Mouse (Mus musculus) liver, embryonic 14.5 days (tissue): ENCODE data around the gene Nup188. TPM values are rescaled to one million over a fixed set of nuclear protein-coding genes. Genes with fewer than 3 reads are reported as not detected.
A peak's percentile ranks its signal among the peaks of the same experiment; 100 is the strongest.

ENCODE experiments used
- ATAC-seq: fragments of 200-750 bp; cut with Nextera tagmentation; 2 replicates; pipeline ENCODE4 v1.8.0; 2017; ENCODE audit warnings: moderate number of reproducible peaks, mild to moderate bottlenecking, moderate library complexity; ENCODE audit not compliant: insufficient read depth
- DNase-seq, 3 experiments: peaks; one replicate each; pipeline ENCODE4 v3.0.0-alpha.2; 2012 to 2013; ENCODE audit warnings: low read depth in 3 of 3, low spot score in 3 of 3
- H3K27ac ChIP-seq: fragments of 300-500 bp; sonication (generic); 2 replicates; pipeline ENCODE4 v1.5.1; 2014; ENCODE audit warnings: moderate library complexity, mild to moderate bottlenecking, control low read depth, inconsistent platforms
- H3K27me3 ChIP-seq: fragments of 300-500 bp; sonication (generic); 2 replicates; pipeline ENCODE4 v1.6.1; 2014; ENCODE audit warnings: mild to moderate bottlenecking, low read length, moderate library complexity; ENCODE audit not compliant: control insufficient read depth, insufficient read depth
- H3K36me3 ChIP-seq: fragments of 300-500 bp; sonication (generic); replicated peaks from 2 replicates; pipeline ENCODE4 v1.6.1; 2014; ENCODE audit warnings: low read depth; ENCODE audit not compliant: control insufficient read depth, insufficient read depth
- H3K4me1 ChIP-seq, 2 experiments: fragments of 200-500 bp in 1 of 2; fragments of 300-500 bp in 1 of 2; sonication (generic) in 1 of 2; replicated peaks; 2 replicates each; pipeline ENCODE4 v1.6.1; 2012 to 2014; ENCODE audit warnings: antibody characterized with exemption in 1 of 2, inconsistent platforms in 1 of 2, low read length in 1 of 2; ENCODE audit not compliant: control insufficient read depth in 2 of 2, insufficient read depth in 2 of 2
- H3K4me2 ChIP-seq: fragments of 300-500 bp; sonication (generic); 2 replicates; pipeline ENCODE4 v1.6.1; 2014; ENCODE audit warnings: low read depth, mild to moderate bottlenecking, control low read depth, moderate library complexity
- H3K4me3 ChIP-seq, 2 experiments: fragments of 200-500 bp in 1 of 2; fragments of 300-500 bp in 1 of 2; sonication (generic) in 1 of 2; 2 replicates each; pipeline ENCODE4 v1.5.1; 2012 to 2014; ENCODE audit warnings: low read depth in 2 of 2, low read length in 2 of 2, mild to moderate bottlenecking in 2 of 2, control low read depth in 1 of 2, inconsistent platforms in 1 of 2, moderate library complexity in 1 of 2; ENCODE audit not compliant: insufficient read depth in 1 of 2
- H3K9ac ChIP-seq: fragments of 300-500 bp; sonication (generic); replicated peaks from 2 replicates; pipeline ENCODE4 v1.6.1; 2014; ENCODE audit warnings: mild to moderate bottlenecking, control low read depth, moderate library complexity
- H3K9me3 ChIP-seq: fragments of 300-500 bp; sonication (generic); 2 replicates; pipeline ENCODE4 v1.6.1; 2016; ENCODE audit warnings: low read length, mixed read lengths; ENCODE audit not compliant: control insufficient read depth
- CTCF ChIP-seq: IDR thresholded peaks from 2 replicates; pipeline ENCODE4 v1.5.1; 2016; ENCODE audit warnings: antibody characterized with exemption, low read depth, control low read depth
- EP300 ChIP-seq: IDR thresholded peaks from 2 replicates; pipeline ENCODE4 v1.6.1; 2016; ENCODE audit warnings: antibody characterized with exemption, low read depth
- WGBS: fragments of 180-500 bp; shearing (Covaris S2); extraction: QIAGEN DNeasy Blood & Tissue Kit; methylation state at CpG from one replicate; pipeline ENCODE4 v1.1.7; 2014; ENCODE audit not compliant: insufficient replicate concordance; 5-methylcytosine and 5-hydroxymethylcytosine counted together
- polyA plus RNA-seq, 2 experiments: library from polyadenylated mRNA; depleted of rRNA in 1 of 2; stranded (reverse) in 1 of 2; unstranded in 1 of 2; fragments of >200 nt; fragmentation: Nextera tagmentation in 1 of 2; extraction: Ambion mirVana in 1 of 2; gene quantifications; 2 replicates each; pipeline versions ENCODE4 v1.2.1 to v1.2.3; 2012 to 2014

The Nup188 gene
- polyA plus RNA-seq, 2 experiments: 16.1 to 19.1 TPM

DNA sequence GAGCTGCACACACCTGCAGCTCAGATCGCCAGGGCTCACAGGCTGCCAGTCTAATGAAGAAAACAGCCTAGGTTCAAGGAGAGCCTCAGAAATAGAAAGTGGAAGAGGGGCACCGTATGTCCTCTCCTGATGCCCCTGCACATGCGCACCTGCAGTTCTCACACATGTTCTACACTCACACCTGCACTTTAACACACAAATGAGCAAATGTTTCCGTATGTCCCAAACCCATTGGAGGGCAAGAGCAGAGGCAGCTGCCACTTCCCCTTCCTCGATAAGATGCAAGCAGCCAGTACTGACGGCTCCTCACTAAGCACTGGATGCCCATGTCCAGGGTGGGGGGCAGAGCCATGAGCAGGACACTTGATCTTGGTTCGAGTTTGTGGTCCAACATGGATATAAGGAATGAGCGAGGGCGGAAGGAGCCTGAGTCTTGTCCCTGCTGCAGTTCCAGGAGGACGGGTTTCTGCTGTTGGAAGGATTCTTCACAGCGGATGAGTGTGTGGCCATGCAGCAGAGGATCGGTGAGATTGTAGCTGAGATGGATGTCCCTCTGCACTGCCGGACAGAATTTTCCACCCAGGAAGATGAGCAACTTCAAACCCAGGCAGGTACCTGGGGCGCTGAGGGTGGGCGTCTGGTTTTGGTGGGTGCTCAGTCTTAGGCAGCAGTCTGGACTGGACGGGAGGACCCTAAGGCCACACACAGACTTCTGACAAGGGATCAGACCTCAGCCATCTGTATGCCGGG lies 16.8 kb upstream of the Nup188 start:
- TF ChIP-seq EP300 (no peak), CTCF (no peak)
- WGBS: 67% methylated on average over 17 of the region's 17 CpGs
- H3K27ac ChIP-seq: no peak overlapping the region
- H3K4me1 ChIP-seq: peaks cover 0 to 23% of the 10 kb centered on the region in 2 experiments; a peak in 3 of 4 replicates
- no peak overlapping the region for H3K4me3 ChIP-seq
- no peak overlapping the region for H3K4me2 ChIP-seq
- H3K9ac ChIP-seq: no peak overlapping the region
- H3K27me3 ChIP-seq: no peaks in the 10 kb centered on the region
- H3K36me3 ChIP-seq: no peaks in the 10 kb centered on the region; the same call in 1 of the 2 replicates
- ATAC-seq (no peak), DNase-seq (no peak)
- no peaks in the 10 kb centered on the region for H3K9me3 ChIP-seq

DNA sequence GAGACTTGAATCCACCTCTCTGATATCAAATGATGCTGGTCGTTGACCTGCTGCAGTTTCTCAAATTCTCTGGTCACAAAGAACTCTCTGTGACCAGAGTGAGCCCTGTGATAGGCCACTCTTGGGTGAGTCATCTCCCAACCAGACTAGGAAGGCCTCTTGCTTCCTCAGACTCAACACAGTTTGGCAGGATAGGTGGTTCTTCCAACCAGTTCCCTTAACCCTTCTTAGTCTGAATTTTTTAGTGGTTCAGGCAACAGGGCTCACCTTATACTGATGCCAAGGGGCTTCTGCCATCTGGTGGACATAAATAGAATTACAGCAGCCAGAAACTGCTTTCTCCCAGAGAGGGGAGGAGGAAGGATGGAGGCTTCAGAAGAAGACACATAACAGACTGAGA lies 16.1 kb upstream of the Nup188 start:
- Histone ChIP-seq H3K4me2 (no peak overlapping the region), H3K27ac (no peak overlapping the region), H3K9me3 (no peaks in the 10 kb centered on the region), H3K9ac (no peak overlapping the region), H3K36me3 (no peaks in the 10 kb centered on the region), H3K4me1 (peaks cover 0 to 20% of the 10 kb centered on the region in 2 experiments; a peak in 3 of 4 replicates), H3K4me3 (no peak overlapping the region), H3K27me3 (no peaks in the 10 kb centered on the region)
- peak in 2 of 3 experiments; percentile 29 to 53 for DNase-seq
- peak; percentile 43; the same call in 1 of the 2 replicates for ATAC-seq
- peak; percentile 90 for TF ChIP-seq CTCF
- no peak for TF ChIP-seq EP300
- WGBS: 7% methylated on average over 1 of the region's 1 CpGs

DNA sequence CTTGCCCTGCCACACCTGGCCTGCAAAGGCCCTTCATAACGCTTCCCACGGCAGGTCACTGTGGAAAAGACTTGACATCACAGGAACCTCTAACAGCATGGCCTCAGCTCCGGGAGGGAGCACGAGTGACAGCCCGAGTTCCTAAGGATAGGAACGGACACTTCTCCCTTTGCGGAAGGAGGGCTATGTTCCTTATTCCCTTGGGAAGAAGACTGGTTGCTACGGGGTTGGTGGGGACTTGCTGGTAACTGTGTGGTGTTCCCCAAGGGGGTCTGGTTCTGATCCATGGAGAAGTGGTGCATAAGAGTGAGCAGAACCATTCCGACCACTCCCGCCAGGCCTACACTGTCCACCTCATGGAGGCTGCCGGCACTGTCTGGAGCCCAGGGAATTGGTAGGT lies 5.5 kb upstream of the Nup188 start, which contains the start of gene Gm28038:
Gene Gm28038 (plus strand): TSS at position 301 of the 400 bp plus-strand sequence.
- Histone ChIP-seq H3K27ac (no peak within 1 kb of the TSS), H3K9ac (no peak within 1 kb of the TSS), H3K4me3 (no peak within 1 kb of the TSS), H3K36me3 (no peaks in the 10 kb centered on the region), H3K4me2 (no peak within 1 kb of the TSS), H3K4me1 (peaks cover 0 to 6% of the 10 kb centered on the region in 2 experiments; a peak in 2 of 4 replicates), H3K9me3 (no peaks in the 10 kb centered on the region), H3K27me3 (no peaks in the 10 kb centered on the region)
- 79% methylated on average over 11 of the region's 11 CpGs for WGBS
- ATAC-seq: no peak
- TF ChIP-seq EP300 (no peak), CTCF (no peak)
- DNase-seq: no peak

DNA sequence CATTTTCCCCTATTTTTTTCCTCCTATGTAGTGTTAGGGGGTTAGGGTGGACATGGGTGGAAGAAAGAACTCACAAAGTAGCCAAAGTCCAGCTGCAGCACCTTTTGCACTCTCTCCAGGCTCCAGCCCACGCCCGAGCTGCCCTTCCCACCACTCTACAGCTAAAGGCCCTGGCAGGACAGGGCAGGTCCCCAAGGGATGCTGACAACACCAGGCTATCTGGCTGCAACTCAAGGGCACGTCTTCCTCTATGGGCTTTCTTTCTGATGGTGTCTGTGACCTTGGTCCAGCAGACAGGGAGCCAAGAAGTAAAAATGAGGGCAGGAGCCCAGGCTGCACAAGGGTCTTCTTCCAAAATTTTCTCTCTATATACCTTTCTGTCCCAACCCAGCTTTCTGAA lies 4.5 kb upstream of the Nup188 start:
- ATAC-seq: no peak
- Histone ChIP-seq H3K4me2 (no peak overlapping the region), H3K9me3 (no peaks in the 10 kb centered on the region), H3K4me1 (peaks cover 0 to 6% of the 10 kb centered on the region in 2 experiments; a peak in 2 of 4 replicates), H3K9ac (no peak overlapping the region), H3K27ac (no peak overlapping the region), H3K36me3 (no peaks in the 10 kb centered on the region), H3K4me3 (no peak overlapping the region), H3K27me3 (no peaks in the 10 kb centered on the region)
- WGBS: 62% methylated on average over 3 of the region's 3 CpGs
- no peak for DNase-seq
- TF ChIP-seq EP300: no peak
- no peak for TF ChIP-seq CTCF

- WGBS: 80% methylated on average over 2 of the region's 2 CpGs
Measured at GRCm38 (mm10) chr2:30283193-30283592, 3.0 kb upstream of the Nup188 start.

More at GRCm38 (mm10) chr2:30283193-30283592, 3.0 kb upstream of the Nup188 start:
- ATAC-seq (no peak), DNase-seq (no peak)
- Histone ChIP-seq H3K4me1 (peaks cover 3 to 13% of the 10 kb centered on the region in 2 experiments), H3K4me3 (no peak overlapping the region), H3K36me3 (no peaks in the 10 kb centered on the region), H3K4me2 (no peak overlapping the region), H3K9me3 (no peaks in the 10 kb centered on the region), H3K27me3 (no peaks in the 10 kb centered on the region), H3K27ac (no peak overlapping the region), H3K9ac (no peak overlapping the region)
- TF ChIP-seq EP300 (no peak), CTCF (no peak)
